Mouse (Mus musculus) E14TG2a.4 (cell line): ENCODE measurements around the gene Ccdc188.

Experiments used
- CTCF ChIP-seq: conservative IDR thresholded peaks from 2 replicates; pipeline ENCODE4 v1.5.1; 2014; ENCODE audit warnings: low read length
- POU5F1 ChIP-seq: IDR thresholded peaks from 2 replicates; pipeline ENCODE4 v1.6.1; 2014; ENCODE audit warnings: low read length, borderline replicate concordance

DNA sequence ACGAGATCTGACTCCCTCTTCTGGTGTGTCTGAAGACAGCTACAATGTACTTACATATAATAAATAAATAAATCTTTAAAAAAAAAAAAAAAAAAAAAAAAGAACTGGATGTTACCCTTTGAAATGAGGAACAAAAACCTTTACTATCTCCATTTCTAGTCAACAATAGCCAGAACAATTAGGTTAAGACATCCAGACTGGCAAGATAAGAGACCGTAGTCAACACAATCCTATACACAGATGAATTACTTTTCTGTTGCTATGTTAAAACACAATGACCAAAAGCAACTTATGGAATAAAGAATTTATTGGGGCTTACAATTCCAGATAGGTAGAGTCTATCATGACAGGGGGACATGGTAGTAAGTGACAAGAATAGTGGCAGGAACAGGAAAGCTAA is 47.3 kb downstream of the Ccdc188 start:
- TF ChIP-seq CTCF, result no peak
- TF ChIP-seq POU5F1, result no peak
